Mouse (Mus musculus) CH12F3 (cell line): Measurements from ENCODE around the gene Olfr661.

Experiments
- in situ Hi-C: fragments of 300-500 bp; cut with MboI; formaldehyde crosslinking; loops from 2 replicates; pipeline ENCODE4 v1.14.3; 2020; ENCODE audit warnings: low sequenced_read_pairs

Olfr661 gene

DNA sequence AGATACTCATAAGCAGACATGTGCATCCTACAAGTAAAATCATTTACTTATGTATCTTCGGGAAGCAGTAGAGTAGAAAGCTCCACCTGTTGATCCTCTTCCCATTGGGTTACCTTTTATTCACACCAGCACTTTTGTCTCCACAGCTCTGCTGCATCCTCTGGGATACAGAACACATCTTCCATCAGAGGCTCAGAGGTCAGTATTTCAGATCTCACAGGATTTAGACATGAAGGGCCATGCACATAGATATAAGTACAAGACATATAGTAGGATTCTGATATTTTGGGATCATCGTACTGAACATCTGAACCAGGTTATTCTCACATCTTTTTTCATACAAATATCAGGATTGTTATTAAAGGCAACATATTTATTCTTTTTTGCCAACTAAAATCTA is at the start of gene Olfr661:
Gene Olfr661 (plus strand): TSS at position 301 of the 400 bp plus-strand sequence.
- in situ Hi-C loops, result no loop called here

DNA sequence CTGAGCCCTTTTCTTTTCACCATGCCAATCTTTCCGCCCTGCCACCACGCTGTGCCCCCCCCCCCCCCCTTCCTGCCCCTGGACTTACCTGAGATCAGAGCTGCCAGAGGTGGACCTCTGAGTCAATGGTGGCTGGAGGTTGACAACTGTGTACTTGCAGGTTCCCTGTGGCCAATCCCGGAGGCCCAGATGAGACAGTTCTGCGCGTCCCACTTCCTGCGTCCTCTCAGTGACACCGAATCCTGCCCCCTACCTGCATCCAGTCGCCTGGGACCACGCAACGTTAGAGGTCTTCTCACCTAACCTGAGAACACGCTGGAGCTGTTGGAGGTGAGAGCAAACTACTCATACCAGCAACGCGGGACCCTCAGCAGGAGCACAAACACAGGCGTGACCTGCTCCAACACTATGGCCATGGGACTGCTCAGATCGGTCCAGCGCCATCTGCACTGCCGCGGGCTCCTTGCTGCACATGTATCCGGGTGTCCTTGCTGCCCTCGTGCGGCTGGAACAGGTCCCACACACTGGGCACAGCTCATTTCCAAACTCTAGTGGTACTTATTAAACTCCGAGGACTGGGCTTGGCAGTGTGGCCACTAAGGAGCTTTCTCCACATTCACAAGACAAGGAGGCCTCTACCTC is 39.3 kb upstream of the Olfr661 start, which contains the start of gene Olfr658:
Gene Olfr658 (minus strand): TSS at position 465 of the 642 bp plus-strand sequence.
- in situ Hi-C loops, result no loop called here

- in situ Hi-C loops, result no loop called here
These were observed 19.8 kb upstream of the Olfr661 start, which contains the start of gene Olfr659 for GRCm38 (mm10) chr7:104666453-104666852. Olfr659 (plus strand) TSS chr7:104666753.
